Mouse (Mus musculus): ENCODE results near the gene Hdac10.
A peak's percentile ranks its signal among the peaks of the same experiment; 100 is the strongest.

The Hdac10 gene

GRCm38 (mm10) chr15:89149271-89150040 lies 21.0 kb upstream of the Hdac10 start, which contains the start of gene Mapk11:
TSS of gene Mapk11 (minus strand) at chr15:89149628.
- no peak for ATAC-seq (ENCODE audit: insufficient number of reproducible peaks, low FRiP score, low TSS enrichment)

- ATAC-seq (ENCODE audit: insufficient number of reproducible peaks, low FRiP score, low TSS enrichment): no peak
Observed at GRCm38 (mm10) chr15:89148496-89149270, 20.2 kb upstream of the Hdac10 start.

- ATAC-seq (ENCODE audit: insufficient number of reproducible peaks, low FRiP score, low TSS enrichment): no peak
Observed at GRCm38 (mm10) chr15:89147895-89148294, 19.4 kb upstream of the Hdac10 start.

- no peak for ATAC-seq (ENCODE audit: insufficient number of reproducible peaks, low FRiP score, low TSS enrichment)
Observed at GRCm38 (mm10) chr15:89147456-89147855, 19.0 kb upstream of the Hdac10 start.

GRCm38 (mm10) chr15:89147024-89147423 lies 18.5 kb upstream of the Hdac10 start:
- no peak for ATAC-seq (ENCODE audit: insufficient number of reproducible peaks, low FRiP score, low TSS enrichment)

- peak; percentile 41; the same call in 1 of the 2 replicates for ATAC-seq (ENCODE audit: insufficient number of reproducible peaks, low FRiP score, low TSS enrichment)
Observed at GRCm38 (mm10) chr15:89146537-89146936, 18.0 kb upstream of the Hdac10 start.

- no peak for ATAC-seq (ENCODE audit: insufficient number of reproducible peaks, low FRiP score, low TSS enrichment)
Observed at GRCm38 (mm10) chr15:89145813-89146350, 17.4 kb upstream of the Hdac10 start.

GRCm38 (mm10) chr15:89144965-89145364 lies 16.5 kb upstream of the Hdac10 start:
- ATAC-seq (ENCODE audit: insufficient number of reproducible peaks, low FRiP score, low TSS enrichment): no peak

GRCm38 (mm10) chr15:89143134-89143533 lies 14.6 kb upstream of the Hdac10 start:
- no peak for ATAC-seq (ENCODE audit: insufficient number of reproducible peaks, low FRiP score, low TSS enrichment)

GRCm38 (mm10) chr15:89141905-89142304 lies 13.4 kb upstream of the Hdac10 start:
- no peak for ATAC-seq (ENCODE audit: insufficient number of reproducible peaks, low FRiP score, low TSS enrichment)

GRCm38 (mm10) chr15:89141443-89141842 lies 12.9 kb upstream of the Hdac10 start:
- ATAC-seq (ENCODE audit: insufficient number of reproducible peaks, low FRiP score, low TSS enrichment): no peak

- ATAC-seq (ENCODE audit: insufficient number of reproducible peaks, low FRiP score, low TSS enrichment): peak; percentile 56
Observed at GRCm38 (mm10) chr15:89140659-89141252, 12.3 kb upstream of the Hdac10 start, which contains the start of gene Mapk12. TSS of gene Mapk12 (minus strand) at chr15:89140703.

GRCm38 (mm10) chr15:89140048-89140658 lies 11.7 kb upstream of the Hdac10 start:
- ATAC-seq (ENCODE audit: insufficient number of reproducible peaks, low FRiP score, low TSS enrichment): peak; percentile 36

GRCm38 (mm10) chr15:89138531-89138930 lies 10.0 kb upstream of the Hdac10 start:
- ATAC-seq (ENCODE audit: insufficient number of reproducible peaks, low FRiP score, low TSS enrichment): no peak

- no peak for ATAC-seq (ENCODE audit: insufficient number of reproducible peaks, low FRiP score, low TSS enrichment)
Observed at GRCm38 (mm10) chr15:89138046-89138405, 9.5 kb upstream of the Hdac10 start.

- ATAC-seq (ENCODE audit: insufficient number of reproducible peaks, low FRiP score, low TSS enrichment): no peak
Observed at GRCm38 (mm10) chr15:89137378-89138045, 9.0 kb upstream of the Hdac10 start.

- no peak for ATAC-seq (ENCODE audit: insufficient number of reproducible peaks, low FRiP score, low TSS enrichment)
Observed at GRCm38 (mm10) chr15:89136461-89137155, 8.1 kb upstream of the Hdac10 start.

GRCm38 (mm10) chr15:89131316-89131715 lies 2.8 kb upstream of the Hdac10 start:
- ATAC-seq (ENCODE audit: insufficient number of reproducible peaks, low FRiP score, low TSS enrichment): no peak

GRCm38 (mm10) chr15:89130245-89130644 lies 1.7 kb upstream of the Hdac10 start:
- no peak for ATAC-seq (ENCODE audit: insufficient number of reproducible peaks, low FRiP score, low TSS enrichment)
